Mouse (Mus musculus): ENCODE measurements around the gene Snapc4. TPM values are rescaled to one million over a fixed set of nuclear protein-coding genes. Genes with fewer than 3 reads are reported as not detected.

Gene Snapc4
- total RNA-seq, 2 experiments from 2014 or later, result 5.7 to 5.9 TPM

GRCm38 (mm10) chr2:26314281-26315071 is 66.0 kb downstream of the Snapc4 start:
- DNase-seq, result peak; percentile 76

- DNase-seq, result no peak
These were observed 67.1 kb downstream of the Snapc4 start for GRCm38 (mm10) chr2:26313394-26313793.

- DNase-seq, result no peak
These were observed 67.6 kb downstream of the Snapc4 start for GRCm38 (mm10) chr2:26312812-26313211.

Other genes starting within 250 kb of the Snapc4 start
- gene Lhx3, start 172.4 kb downstream of the Snapc4 start, total RNA-seq (2021), result not detected
- 1 to 10 TPM; 3.1 to 4.0 TPM for gene Qsox2, start 143.1 kb downstream of the Snapc4 start, total RNA-seq (2021)
- under 1 TPM in 1 of 2 experiments, not detected in 1; 0.03 TPM for gene Ccdc187, start 86.1 kb downstream of the Snapc4 start, total RNA-seq (2021)
- gene Gpsm1, start 65.1 kb downstream of the Snapc4 start, total RNA-seq (2021), result 1 to 10 TPM; 3.1 TPM
- gene Dnlz, start 28.5 kb downstream of the Snapc4 start, total RNA-seq (2021), result 10 to 100 TPM; 18.3 to 18.7 TPM
- under 1 TPM; 0.46 to 0.56 TPM for gene Card9, start 19.7 kb downstream of the Snapc4 start, total RNA-seq (2021)
- 10 to 100 TPM; 24.9 to 27.3 TPM for gene Entr1, start 8.7 kb upstream of the Snapc4 start, total RNA-seq (2021)
- 100 to 1,000 TPM; 128 to 139 TPM for gene Pmpca, start 8.7 kb upstream of the Snapc4 start, total RNA-seq (2021)
- 1 to 10 TPM; 6.5 to 7.6 TPM for gene Inpp5e, start 28.6 kb upstream of the Snapc4 start, total RNA-seq (2021)
- gene Sec16a, start 64.6 kb upstream of the Snapc4 start, total RNA-seq (2021), result 10 to 100 TPM; 22.0 to 23.9 TPM
- gene Notch1, start 136.0 kb upstream of the Snapc4 start, total RNA-seq (2021), result 1 to 10 TPM; 7.0 to 9.2 TPM
- 10 to 100 TPM; 42.3 to 67.2 TPM for gene Egfl7, start 199.4 kb upstream of the Snapc4 start, total RNA-seq (2021)
- gene Gm20532, start 206.0 kb upstream of the Snapc4 start, total RNA-seq (2021), result not detected
- gene Agpat2, start 223.8 kb upstream of the Snapc4 start, total RNA-seq (2021), result 10 to 100 TPM in 1 of 2 experiments, 1 to 10 TPM in 1; 3.0 to 14.6 TPM
- 1 to 10 TPM; 1.3 to 2.5 TPM for gene Fam69b, start 247.8 kb upstream of the Snapc4 start, total RNA-seq (2021)